8 mouse cellular contexts compared by ENCODE assay signal in the genomic region with DNA sequence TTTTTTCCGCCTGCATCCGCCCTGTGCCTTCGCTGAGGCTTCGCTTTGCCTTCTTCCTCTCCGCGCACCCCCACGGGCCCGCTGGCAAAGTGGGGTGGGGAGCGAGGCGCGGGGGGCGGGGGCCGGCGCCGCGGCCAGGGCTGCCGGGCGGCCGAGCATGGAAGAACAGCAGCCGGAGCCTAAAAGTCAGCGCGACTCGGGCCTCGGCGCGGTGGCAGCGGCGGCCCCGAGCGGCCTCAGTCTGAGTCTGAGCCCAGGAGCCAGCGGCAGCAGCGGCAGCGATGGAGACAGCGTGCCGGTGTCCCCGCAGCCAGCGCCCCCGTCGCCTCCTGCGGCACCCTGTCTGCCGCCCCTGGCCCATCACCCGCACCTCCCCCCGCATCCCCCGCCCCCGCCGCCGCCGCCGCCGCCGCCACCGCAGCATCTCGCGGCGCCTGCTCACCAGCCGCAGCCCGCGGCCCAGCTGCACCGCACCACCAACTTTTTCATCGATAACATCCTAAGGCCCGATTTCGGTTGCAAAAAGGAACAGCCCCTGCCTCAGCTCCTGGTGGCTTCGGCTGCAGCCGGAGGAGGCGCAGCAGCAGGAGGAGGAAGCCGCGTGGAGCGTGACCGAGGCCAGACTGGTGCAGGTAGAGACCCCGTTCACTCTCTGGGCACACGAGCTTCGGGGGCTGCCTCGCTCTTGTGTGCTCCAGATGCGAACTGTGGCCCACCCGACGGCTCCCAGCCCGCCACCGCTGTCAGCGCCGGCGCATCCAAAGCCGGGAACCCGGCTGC. TPM values are rescaled to one million over a fixed set of nuclear protein-coding genes. Genes with fewer than 3 reads are reported as not detected.
A peak's percentile ranks its signal among the peaks of the same experiment; 100 is the strongest.
DNase-seq lines count a peak whose midpoint lies in the region; ATAC-seq lines count a peak whose summit lies in the region.

No protein-coding gene starts in this region.

- H3K4me3 ChIP-seq in hindbrain, embryonic 13.5 days: peak overlapping the region; percentile 47

- H3K9ac ChIP-seq in hindbrain, embryonic 13.5 days: peak overlapping the region; percentile 77

- peaks cover 91% of the 10 kb centered on the region for H3K27me3 ChIP-seq in hindbrain, embryonic 13.5 days

- H3K4me1 ChIP-seq in hindbrain, embryonic 13.5 days (replicated peaks): peaks cover 29% of the 10 kb centered on the region

- no peaks in the 10 kb centered on the region for H3K36me3 ChIP-seq in hindbrain, embryonic 13.5 days

- no peaks in the 10 kb centered on the region for H3K9me3 ChIP-seq in hindbrain, embryonic 13.5 days

- ATAC-seq in hindbrain, embryonic 13.5 days (ENCODE audit: low FRiP score): peak; percentile 40
- ATAC-seq in megakaryocyte progenitor cell, adult 5-6 weeks (replicated peaks; ENCODE audit: poor library complexity): 0 out of 2 replicates have a peak, but pooled peaks have one; percentile 23

- WGBS in hindbrain, embryonic 13.5 days: under 1% methylated on average over 65 of the region's 83 CpGs

- peak; percentile 37 for DNase-seq in cerebellum, adult 9-11 months
- no peak for DNase-seq in cerebellum, postnatal 4 days (ENCODE audit: low spot score in 2 of 2)
- DNase-seq in thymus, postnatal 4 days: peak; percentile 33
- DNase-seq in thymus, postnatal 14 days: no peak
- DNase-seq in testis, postnatal 10 days (ENCODE audit: low spot score): no peak
- DNase-seq in right cerebral cortex, adult 18-20 months: no peak

- peak overlapping the region; percentile 86 for H3K27ac ChIP-seq in hindbrain, embryonic 13.5 days

- H3K4me2 ChIP-seq in hindbrain, embryonic 13.5 days: peak overlapping the region; percentile 61

RNA-seq across cellular contexts. Expression of a gene that starts 0.8 kb away (rescaled TPM):
- 4.0 and 7.8 TPM in 2 replicates for polyA plus RNA-seq in hindbrain, embryonic 13.5 days (2015; fragmentation: Nextera tagmentation; extraction: Ambion mirVana)
- not detected in 2 replicates for total RNA-seq in megakaryocyte progenitor cell, adult 5-6 weeks (2015)
- not detected in 2 replicates for total RNA-seq in megakaryocyte progenitor cell, adult 5-6 weeks (2017)

Comparison
In these comparisons a context has a peak if more than half of its experiments do, and no peak if none do; other contexts are left out.
1. DNase-seq: peak in cerebellum, adult 9-11 months (single experiment) and thymus, postnatal 4 days (single experiment); none in cerebellum, postnatal 4 days (0 of 2), thymus, postnatal 14 days (single experiment), testis, postnatal 10 days (single experiment) and right cerebral cortex, adult 18-20 months (single experiment).